Mouse (Mus musculus) ES-Bruce4 (cell line): ENCODE results near the gene Mxd4.

Source experiments
- CTCF ChIP-seq: IDR thresholded peaks from one replicate; pipeline ENCODE4 v1.8.1; 2011; ENCODE audit warnings: low read depth, low read length
- EP300 ChIP-seq: IDR thresholded peaks from 2 replicates; pipeline ENCODE4 v1.6.1; 2011; ENCODE audit warnings: low read depth, low read length; ENCODE audit not compliant: insufficient read depth
- POLR2A ChIP-seq: IDR thresholded peaks from one replicate; pipeline ENCODE4 v1.8.1; 2011; ENCODE audit warnings: low read length; ENCODE audit not compliant: insufficient read depth

GRCm38 (mm10) chr5:34177091-34177490 lies 10.4 kb downstream of the Mxd4 start:
- TF ChIP-seq CTCF (no peak), POLR2A (no peak), EP300 (no peak)
